Mouse (Mus musculus) mouse embryonic stem cell (cell line): ENCODE measurements around the gene Cacng1.

ENCODE experiments used
- in situ Hi-C, 2 experiments: fragments of 300-500 bp; cut with MboI; formaldehyde crosslinking; loops; 1 replicate in 1 of 2; 3 replicates in 1 of 2; pipeline ENCODE4 v1.14.3; 2019 to 2020; ENCODE audit warnings: low sequenced_read_pairs in 2 of 2, low pct_unique_long_range_greater_than_20kb in 1 of 2, mixed read lengths in 1 of 2; ENCODE audit not compliant: unreplicated experiment in 1 of 2

Gene Cacng1

DNA sequence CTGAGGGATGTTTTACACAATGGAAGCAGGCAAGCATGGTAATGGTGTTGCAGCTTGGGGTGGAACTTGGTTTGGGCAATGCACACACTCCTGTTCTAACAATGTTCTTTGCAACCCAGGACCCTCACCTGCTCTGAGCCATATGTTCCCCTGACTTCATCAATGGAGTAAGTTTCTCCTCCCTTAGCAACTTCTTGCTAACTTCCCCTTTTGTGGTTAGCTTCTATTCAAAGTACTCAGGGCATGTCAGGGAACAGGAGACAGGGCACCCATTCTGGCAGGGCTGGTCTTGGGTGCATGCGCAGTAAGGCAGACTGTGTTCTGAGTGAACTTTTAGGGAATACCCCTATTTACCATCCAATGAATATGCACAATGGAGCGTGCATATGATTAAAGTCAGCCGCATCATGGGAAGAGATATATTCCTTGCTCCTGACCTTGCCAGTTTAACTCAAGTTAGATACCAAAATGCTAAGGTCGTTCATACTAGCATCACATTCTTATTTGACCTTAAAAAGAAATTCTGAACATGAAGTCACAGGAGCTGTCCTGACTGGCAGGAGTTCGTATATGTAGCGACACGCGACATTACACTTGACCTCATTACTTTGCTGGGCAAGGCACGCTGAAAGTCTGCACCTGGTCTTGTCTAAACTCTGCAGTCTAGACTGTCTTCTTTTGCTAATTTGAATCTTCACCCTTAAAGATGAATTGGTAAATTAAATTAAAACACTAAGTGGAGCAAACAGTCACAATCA is 4.1 kb upstream of the Cacng1 start:
- in situ Hi-C loops = no loop called here

DNA sequence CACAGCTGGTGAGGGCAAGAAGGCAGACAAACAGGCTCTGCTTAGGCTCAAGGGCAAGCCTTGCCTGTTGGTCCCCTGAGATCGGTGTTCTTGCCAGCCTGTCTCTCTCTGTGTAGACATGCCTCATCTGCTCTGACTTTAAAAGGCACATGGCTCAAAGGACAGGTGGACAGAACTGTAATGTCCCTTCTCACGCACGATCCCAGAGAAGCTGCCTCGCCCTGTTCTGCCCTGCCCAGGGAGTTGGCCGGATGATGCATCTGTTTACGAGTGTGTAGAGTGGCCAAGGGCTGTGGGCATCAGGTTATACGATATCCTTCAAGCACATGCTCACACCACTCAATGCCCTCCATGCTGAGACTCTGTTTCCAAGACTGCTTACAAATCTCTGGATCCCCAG is 2.0 kb downstream of the Cacng1 start:
- in situ Hi-C loops = no loop called here

DNA sequence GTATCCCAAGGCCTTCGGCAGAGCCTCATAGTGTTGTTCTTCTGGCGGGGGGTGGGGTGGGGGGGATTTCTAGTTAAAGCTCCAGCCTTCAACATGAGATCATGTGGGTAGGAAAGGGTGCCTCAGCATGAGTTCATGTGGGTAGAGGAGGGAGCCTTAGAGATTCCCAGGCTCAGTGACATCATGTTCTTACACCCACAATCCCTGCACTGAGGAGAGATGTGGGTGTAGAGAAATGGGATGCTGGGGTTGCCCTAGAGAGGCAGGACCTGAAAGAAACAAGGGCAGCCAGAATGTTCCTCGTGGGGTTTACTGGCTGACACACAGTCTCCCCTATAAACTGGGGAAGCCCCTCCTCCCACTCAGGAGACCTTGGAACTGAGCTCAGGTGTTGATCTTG is 5.9 kb downstream of the Cacng1 start:
- in situ Hi-C loops = no loop called here

DNA sequence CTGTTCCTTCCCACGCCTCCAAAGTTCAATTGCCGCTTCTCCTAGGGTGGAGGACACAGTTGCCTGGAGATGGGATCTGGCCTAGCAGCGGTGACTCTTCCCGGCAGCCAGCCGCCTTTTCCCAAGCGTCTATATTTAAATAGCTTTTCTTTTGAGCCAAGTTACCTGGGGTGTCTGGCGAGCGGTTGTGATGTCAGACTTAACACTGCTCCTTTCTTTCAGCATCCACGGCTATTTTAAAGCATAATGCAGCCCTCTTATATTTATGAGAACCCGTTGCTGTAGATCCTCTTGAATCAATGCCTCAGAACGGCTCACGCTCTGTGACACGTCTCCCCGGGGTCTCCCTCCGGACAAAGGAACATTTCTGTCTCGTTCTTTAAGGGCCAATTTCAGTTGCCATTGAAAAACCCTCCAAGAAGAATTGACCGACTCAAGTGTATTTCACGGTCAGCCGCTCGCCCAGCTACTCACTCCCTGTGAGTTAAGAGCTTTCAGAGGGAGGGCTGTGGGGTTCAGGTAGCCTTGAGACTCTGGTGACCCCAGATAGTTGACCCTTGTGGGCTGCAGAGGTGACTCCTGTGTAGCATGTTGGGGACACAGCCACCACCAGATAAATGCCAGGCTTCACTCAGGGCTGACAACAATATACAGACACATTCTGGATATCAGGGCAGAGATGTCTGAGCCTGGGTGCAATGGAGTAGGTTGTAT is 8.3 kb downstream of the Cacng1 start:
- in situ Hi-C loops = no loop called here

DNA sequence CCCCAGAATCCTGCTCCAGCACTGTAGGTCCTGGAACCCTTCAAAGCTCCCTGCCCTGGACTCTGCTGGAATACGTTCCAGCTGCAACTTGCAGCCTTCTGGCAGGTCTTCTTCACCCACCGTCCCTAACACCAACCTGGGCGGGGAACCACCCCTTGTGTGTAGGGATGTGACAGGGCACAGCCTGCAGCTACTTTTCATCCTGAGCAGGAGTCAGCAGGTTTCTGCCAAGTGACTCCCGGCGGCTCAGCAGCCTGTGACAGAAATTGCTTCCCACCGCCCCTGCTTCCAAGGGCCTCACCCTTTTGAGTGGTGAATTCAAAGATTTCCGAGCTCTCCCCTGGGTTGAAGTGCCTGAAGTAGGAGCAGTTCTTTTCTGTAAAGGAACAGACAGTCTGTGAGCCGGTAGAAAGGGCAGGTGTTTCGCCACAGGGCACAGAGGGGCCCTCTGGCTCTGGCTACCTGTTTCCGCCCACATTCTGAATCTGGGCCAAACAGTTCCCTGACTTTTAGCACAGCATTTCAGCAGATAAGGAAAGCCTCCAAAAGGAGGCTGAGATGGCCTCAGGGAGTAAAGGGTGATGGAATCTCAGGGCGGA is 10.7 kb downstream of the Cacng1 start:
- in situ Hi-C loops = no loop called here

DNA sequence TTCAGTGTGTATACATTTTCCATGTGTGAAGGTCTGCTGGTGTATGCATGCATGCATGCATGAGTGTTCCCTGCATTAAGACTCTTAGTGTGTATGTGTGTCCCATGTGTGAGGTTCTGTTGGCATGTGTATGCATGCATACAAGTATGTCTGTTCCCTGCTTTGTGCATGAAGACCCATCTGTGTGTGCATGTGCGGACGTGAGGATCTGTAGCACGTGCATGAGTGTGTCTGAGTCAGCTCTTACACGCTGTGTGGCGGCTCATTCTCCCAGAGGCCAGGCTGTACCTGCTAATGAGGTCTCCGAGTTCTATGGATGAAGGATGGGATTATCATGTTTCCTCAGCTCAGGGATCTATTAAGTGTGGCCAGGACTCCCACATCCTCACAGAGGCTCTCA is 11.3 kb downstream of the Cacng1 start:
- in situ Hi-C loops = no loop called here

DNA sequence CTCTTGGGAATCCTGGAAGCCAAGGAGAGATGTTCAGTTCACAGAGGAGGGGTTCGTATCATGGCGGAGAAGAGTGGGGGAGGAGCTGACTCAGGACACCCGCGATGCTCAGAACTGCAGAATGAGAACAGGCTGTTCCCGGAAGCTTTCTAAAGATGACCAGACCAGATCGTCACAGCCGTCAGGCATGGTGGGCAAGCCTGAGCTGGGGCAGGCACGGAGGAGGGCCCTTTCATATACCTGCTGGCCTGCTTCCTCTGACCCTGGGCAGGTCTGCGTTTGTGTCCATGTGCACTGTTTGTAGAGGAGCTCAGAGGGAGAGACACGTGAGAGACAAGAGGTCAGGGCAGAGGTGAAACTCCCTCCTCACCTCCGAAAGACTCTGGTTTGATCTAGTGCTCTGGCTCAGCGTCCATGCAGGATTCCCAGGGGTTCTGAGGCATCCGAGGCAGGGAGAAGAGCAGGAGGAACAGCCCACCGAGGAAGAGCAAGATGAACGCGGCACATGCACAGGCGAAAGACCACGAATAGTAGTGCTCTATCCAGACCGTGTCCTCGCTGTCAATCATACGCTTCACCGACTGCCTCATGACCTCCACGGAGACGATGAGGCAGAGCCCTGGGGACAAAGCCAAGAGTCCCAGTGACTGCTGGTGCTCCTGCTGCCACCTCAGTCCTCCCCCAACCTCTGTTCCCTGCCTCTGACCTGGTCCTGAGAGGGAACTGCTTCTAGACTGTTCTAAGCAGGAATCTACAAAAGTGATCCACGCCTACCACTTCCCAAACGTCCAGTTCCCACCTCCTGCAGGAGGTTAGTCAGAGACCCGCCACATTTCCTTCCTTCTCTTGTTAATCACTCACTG is 12.8 kb downstream of the Cacng1 start:
- in situ Hi-C loops = no loop called here

DNA sequence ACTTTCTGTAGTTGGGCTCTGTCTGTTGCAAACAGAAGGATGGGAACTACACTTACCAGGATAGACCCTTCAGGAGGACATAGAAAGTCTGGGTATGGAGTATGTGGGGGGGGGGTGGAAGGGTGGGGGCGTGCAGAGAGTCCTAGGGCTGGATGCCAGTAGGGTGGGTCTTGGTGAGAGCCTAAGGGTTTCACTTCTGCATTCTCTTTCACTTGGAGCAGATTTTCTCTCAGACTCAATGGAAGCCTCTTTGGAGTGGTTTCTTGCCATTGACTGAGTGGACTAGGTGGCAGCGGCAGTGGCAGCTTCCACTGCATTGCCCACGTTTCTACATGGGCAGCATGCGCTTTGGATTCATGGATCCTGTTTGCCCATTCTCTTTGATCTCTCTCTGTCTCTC is 16.4 kb downstream of the Cacng1 start:
- in situ Hi-C loops = no loop called here

DNA sequence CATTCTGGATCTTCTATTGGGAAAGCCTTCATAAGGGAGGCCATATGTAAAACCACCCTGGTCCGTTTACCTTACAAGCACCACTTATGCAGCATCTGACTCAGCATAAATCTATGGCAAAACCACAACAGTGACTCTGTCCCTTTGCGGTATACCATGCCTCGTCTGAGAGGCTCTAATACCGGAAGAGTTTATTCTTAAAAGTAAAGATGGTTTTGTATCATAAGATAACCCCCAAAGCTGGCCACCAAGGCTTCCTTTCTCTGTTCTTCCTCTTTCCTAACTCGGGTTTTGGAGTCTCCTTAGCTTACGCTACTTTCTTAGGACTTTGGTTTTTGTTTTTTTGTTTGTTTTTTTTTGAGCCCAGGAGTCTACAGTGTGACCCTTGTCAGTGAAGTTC is 23.0 kb downstream of the Cacng1 start:
- in situ Hi-C loops = no loop called here

DNA sequence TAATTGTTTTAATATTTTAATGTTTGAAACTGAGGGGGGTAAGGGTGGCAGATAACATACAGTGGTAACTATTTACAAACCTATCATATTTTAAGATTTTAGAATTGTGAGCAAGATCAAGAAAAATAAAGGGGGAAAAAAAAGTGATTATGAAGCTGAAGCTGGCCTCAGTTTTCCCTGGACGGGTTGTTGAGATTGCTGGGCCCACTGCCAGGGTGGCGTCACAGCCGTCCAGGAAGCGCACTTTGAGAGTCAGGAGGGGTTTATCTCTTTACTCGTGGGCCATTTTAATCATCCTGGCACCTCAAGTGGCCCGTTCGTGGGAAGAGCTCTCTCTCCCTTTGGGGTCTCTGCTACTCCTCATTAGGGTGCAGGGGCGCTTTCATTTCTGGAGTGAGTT is 24.8 kb downstream of the Cacng1 start:
- in situ Hi-C loops = no loop called here

DNA sequence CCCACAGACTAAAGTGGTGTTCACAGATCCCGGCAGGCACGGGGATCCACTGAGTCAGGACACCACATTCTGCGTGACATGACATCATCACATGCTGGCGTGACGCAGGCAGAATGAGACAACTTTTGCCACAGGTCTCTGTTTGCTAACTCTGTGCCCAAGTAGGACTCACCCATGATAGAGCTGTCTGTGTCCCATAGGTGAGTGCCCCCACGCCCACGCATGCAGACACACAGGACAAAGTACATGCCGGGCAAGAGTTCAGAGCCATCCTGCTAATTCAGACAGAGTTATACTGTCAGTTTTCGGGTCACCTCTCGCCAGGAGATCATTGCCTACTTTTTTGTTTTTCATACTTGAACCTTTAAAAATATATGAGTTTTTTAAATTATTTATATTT is 27.8 kb downstream of the Cacng1 start:
- in situ Hi-C loops = no loop called here

DNA sequence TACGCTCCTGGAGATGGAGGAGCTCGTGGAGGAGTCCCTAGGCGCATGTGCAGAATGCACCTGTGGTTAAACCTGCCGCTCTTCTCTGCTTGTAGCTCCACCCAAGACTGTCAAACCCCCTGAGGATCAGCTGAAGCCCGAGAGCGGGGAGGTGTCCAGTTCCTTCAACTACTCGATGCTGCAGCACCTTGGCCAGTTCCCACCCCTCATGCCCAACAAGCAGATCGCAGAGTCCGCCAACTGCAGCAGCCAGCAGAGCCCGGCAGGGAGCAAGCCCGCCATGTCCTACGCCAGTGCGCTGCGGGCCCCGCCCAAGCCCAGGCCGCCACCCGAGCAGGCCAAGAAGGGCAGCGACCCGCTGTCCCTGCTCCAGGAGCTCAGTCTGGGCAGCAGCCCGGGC is 30.0 kb downstream of the Cacng1 start:
- in situ Hi-C loops = no loop called here

DNA sequence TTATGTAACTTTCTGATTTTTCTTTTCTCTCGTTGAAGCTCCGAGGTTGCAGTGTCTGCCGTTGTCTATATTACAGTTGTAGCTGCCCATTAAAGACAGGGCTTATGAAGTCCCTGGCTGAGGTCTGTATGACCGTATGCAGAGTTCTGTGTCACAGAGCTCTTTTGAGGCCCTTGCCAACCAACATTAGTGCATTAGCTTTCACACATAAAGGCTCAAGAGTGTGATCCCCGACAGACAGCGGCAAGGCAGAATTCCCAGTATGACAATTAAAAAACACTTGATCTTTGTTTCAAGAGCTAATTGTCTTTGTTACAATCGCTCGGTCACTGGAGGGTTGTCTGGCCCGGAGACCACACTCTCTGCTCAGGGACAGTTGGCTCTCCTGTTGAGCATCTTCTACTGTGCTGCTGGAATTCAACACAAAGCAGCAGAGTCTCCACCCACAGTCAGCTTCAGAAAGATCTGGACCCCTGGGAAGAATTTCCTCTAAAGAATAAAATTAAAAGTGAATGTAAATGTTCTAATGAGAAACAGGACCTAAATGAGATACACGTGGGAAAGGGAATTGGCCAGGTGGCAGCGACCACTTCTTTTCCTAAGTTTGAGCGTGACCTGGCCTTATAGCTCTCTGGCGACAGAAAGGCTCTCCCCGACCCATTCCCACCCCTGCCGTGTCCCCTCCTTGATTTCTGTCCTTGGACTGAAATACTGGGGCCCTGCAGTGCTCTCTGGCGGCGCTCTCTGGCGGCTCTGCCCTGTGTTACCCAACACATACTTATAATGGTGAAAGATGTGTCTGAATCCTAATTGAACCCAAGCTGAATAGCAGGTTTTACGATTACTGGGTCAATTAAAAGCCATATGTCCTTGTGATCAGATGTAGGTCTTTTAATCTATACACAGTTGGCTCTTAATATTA is 32.5 kb downstream of the Cacng1 start:
- in situ Hi-C loops = no loop called here

DNA sequence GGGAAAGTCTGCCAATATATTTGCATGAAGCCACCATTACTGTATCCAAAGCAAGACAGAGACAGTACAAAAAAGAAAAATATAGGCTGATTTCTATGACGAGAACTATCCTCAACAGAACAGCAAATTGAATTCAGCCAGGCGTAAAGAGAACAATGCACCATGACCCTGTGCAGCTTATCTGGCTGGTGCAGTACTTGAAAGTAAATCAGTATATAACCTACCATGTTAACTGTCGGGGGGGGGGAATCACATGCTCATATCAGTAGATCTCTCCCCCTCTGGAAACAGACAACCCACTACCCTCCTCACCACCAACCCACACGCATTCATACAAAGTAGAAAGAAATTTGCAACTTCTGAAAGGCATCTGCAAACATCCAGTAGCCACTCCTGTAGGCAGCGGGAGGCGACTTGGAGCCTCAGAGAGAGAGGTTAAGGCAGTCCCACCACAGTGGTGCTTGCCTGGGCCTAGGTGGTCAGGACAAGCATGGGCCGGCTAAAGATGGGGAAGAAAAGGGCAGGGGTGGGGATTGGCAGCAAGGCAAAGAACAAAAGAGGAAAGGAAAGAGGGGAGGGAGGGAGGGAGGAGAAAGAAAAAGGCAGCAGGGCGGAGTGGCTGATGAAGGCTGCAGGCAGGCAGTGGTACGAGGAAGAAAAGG is 33.5 kb downstream of the Cacng1 start:
- in situ Hi-C loops = no loop called here

DNA sequence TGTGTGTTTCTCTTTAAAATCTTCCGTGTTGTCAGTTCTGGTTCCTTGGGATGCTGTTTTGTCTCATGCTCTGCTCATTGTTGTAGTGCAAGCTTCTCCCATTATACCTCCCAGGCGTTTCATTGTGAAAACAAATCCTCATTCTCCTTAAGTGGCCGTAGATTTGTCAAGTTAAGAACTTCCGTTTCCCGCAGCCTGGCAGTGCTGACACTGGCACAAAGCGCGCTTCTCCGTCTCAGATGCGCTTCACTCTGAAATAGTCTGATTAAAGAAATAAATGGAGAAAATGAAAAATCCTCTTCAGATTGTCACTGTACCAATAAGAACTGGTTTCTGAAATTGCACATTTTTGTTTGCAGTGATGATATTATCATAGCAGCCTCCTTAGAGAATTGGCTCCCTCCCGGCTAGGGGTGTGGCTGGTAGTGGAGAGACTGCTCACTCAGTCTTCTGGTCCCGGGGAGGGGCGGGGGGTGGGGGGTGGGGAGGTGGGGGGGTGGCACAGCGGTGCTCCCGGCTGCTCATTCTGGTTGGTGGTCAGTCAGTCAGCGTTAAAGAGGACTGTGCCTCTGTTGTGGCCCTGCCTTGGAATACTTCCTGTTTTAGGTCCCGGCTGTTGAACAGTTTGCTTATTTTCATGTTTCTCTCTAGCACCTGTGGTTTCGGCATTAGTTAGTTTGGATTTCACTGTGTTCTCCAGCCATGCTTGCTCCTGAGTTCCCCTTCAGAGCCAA is 39.9 kb downstream of the Cacng1 start:
- in situ Hi-C loops = no loop called here

DNA sequence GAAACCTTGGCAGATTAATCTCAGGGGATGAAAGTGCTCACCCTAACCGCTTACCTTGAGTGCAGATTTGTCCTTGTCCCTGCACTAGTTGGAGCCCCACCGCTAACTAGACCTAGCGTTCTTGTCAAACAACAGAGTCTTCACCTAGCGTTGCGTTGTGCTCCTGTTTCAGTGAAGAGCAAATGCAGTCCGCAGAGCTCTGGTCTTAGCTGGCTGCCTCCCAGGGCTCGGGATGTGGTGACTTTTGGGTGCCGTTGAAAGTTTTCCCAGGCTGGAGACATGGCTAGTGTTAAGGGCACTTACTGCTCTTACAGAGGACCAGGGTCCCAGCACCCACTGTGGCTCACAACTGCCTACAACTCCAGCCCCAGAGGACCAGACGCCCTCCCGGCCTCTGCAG is 41.1 kb downstream of the Cacng1 start:
- in situ Hi-C loops = no loop called here

DNA sequence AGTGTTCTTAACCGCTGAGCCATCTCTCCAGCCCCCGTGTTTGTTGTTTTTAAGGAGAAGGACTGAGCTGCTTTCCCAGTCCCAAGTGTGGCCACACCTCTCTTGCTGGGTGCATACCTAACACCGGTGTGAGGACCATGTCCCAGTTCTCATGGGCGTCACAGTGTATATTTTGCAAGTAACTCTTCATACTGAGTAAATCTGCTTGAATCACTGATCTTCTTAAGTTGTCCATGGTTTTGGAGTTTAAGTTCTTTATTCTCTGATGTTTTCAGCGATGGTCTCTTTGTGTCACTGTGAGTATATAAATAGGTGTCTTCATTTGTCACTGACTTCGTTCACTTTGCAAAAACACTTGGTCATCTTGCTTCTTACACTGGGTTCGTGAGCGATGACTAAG is 41.7 kb downstream of the Cacng1 start:
- in situ Hi-C loops = no loop called here
